Mouse (Mus musculus) cerebellum, adult 18-20 months (tissue): Measurements from ENCODE around the gene G6pc2.

Source experiments
- DNase-seq, 2 experiments: peaks; one replicate each; pipeline ENCODE4 v3.0.0; 2021

The G6pc2 gene

GRCm38 (mm10) chr2:69210773-69211172 lies at the start of gene G6pc2:
TSS of gene G6pc2 (plus strand) at chr2:69211073.
- no peak for DNase-seq

- no peak for DNase-seq
Measured at GRCm38 (mm10) chr2:69170395-69171077, 40.3 kb upstream of the G6pc2 start.

GRCm38 (mm10) chr2:69175296-69175695 lies 35.6 kb upstream of the G6pc2 start:
- DNase-seq, result no peak

DNA sequence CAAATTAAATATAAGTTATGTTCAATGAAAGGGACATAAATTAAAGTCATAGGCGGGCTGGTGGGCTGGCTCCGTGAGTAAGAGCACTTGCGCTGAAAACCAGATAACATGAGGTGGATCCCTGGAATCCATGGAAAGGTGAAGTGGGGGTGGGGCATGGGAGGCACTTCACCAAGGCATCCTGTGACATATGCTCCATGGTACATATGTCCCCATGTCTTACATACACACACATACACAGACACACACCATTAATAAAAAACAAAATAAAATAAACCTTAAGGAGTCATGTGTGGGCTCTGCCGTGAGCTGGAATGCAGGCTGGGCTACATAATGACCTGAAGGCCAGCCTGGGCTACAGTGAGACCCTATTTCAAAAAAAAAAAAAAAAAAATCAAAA lies 31.2 kb upstream of the G6pc2 start:
- no peak for DNase-seq

DNA sequence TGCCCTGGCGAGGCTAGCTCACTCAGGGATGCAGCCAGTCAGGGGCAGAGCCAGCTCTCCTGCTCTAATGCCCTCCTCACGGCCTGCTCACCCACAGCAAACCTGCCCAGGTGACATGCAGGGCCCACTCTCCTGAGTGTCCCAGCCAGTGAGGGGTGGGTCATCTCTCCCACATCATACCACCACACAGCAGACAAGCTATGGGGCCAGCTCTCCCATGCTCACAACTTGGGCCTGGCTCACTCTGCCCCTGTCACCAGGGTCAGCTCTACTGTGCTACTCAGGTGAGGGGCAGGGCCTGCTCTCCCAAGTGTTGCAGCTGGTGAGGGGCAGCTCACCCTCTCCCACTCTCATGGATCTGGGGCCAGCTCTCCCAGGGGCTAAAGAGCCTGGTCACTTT lies 22.9 kb upstream of the G6pc2 start:
- no peak for DNase-seq

DNA sequence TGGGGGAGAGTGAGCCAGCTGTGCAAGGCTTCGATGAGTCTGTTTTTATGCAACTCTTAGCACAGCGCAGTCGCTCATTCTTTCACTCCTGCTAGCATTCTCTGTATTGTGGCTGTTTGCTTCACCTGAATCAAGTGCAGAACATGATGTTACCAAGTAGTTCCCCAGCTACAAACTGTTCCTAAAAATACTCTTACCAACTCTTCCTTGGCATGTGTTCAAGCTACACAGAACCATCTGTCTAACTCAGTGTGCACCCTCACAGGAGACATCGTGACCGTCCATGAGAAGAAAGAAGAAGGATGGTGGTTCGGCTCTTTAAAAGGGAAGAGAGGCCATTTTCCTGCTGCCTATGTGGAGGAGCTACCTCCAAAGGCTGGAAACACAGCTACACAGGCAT lies 22.1 kb upstream of the G6pc2 start:
- DNase-seq, result no peak

- DNase-seq, result no peak
Measured at GRCm38 (mm10) chr2:69189222-69189621, 21.7 kb upstream of the G6pc2 start.

GRCm38 (mm10) chr2:69191059-69191458 lies 19.8 kb upstream of the G6pc2 start:
- DNase-seq, result no peak

DNA sequence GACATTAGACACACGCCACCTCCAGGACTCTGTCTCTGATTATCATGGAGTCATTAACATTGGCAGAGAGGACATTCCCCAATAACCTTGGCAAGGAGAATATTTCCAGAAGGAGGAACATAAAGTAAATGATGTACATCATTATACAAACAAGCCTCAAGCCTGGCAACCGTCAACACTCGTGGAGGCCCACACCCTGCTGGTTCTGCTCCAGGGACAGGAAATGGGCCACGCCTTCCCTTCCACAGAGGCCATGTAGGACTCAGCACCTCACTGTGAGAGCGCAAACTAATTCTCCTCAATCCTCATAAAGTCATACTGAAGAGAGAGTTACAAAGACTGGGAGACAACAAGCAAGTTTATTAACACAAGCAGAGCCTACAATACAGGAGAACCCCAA lies 17.3 kb upstream of the G6pc2 start:
- DNase-seq, result no peak

DNA sequence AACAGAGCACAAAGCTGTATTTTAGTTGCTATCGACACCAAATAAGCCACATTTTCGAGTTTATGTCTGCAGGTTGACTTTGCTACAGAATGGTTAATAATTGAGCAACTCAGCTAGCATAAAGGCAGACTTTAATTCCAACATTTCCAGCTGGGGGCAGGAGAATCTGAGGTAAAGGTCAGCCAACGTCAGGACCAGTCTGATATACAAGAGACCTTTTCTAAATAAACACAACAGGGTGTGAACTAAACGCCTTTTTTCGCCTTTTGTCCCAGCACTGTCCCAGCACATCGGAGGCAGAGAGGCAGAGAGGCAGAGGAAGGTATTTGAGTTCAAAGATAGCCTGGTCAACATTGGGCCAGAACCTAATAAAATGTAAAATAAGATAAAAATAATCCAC lies 5.7 kb upstream of the G6pc2 start:
- no peak for DNase-seq

DNA sequence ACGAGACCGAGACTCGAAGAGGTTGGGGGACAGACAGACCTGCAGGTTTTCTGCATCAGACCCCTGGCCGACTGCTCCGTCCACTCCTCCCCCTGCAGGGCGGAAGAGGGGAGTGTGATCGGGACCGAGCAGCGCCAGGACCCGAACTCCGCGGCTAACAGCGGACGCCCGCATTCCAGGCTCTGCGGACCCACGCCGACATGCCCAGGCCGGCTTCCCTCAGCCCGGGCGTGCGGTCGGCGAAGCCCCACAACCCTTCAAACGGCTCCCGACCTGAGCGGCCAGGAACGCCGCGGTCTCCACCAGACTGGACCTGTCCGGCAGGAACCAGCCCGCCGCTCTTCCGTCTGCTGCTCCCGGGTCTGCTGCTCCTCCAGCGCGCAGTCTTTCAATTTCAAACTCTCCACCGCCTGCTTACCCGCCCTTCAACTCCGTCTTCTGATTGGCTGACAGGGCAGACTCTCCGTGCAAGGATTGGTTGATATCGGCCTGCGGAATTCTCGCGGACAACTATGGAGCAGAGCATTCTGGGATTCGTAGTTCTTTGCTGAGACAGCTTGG lies 5.0 kb upstream of the G6pc2 start, which contains the start of gene Spc25:
TSS of gene Spc25 (minus strand) at position 404 of the 561 bp plus-strand sequence.
- peak; percentile 84 to 93 for DNase-seq

GRCm38 (mm10) chr2:69206523-69206922 lies 4.3 kb upstream of the G6pc2 start:
- DNase-seq, result no peak

GRCm38 (mm10) chr2:69209684-69210083 lies 1.2 kb upstream of the G6pc2 start:
- DNase-seq, result no peak

DNA sequence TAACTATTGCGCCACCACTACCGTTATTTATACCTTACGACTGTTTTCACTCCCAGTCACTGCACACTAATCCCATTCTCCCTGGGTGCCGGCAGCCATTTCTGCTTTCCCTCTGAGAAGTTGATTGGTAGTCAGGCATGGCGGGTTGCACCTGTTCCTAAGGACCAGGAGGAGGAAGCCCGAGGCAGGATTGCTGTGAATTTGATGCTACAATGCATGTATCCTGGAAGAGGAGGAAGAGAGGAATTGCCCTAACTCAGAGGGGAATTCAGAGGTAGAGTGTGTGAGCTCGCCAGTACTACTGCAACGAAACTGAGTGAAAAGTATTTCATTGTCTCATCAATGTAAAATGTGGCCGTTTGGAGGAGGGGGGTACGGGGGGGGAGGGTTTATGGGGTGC lies 1.8 kb downstream of the G6pc2 start:
- DNase-seq, result no peak

- DNase-seq, result no peak
Measured at GRCm38 (mm10) chr2:69215242-69215641, 4.4 kb downstream of the G6pc2 start.

DNA sequence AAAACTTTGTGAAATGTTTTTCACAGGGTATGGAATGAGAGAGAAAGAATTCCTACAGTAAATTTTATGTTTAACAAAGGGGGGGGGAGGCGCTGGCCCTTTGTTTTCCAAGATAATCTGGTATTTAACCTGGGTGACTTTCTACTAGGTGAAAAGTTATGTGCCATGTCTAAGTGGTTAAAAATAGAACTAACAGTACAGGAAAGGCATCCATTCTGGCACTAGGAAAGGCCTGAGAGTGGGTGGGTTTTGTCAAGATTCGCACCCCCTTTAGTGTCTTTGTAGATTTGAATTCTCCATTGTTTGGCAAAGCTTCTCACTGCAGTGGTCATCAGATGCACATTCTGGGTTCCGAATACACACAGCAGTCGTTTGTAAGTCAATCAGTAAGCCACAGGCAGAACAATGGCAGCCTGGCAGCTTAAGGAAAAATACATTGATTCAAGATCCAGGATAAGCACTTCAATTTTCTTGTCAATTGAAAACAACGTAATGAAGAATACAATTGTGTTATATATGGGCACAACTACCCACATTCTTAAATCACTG lies 11.1 kb downstream of the G6pc2 start:
- no peak for DNase-seq

DNA sequence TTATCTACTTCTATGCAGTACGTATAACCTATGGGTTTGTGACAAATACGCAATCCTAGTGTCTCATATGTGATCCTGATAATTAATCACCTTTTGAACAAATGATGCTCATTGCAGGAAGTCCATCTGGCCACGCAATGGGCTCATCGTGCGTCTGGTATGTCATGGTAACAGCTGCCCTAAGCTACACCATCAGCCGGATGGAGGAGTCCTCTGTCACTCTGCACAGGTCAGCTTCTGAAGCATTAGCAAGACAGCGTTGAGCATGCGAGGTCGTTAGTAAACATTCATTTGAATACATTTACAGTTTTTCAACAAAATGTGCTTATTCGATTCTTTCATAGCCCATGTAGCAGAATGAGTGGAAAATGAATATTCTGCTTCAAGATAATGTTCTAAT lies 11.9 kb downstream of the G6pc2 start:
- no peak for DNase-seq

GRCm38 (mm10) chr2:69224724-69225123 lies 13.9 kb downstream of the G6pc2 start:
- no peak for DNase-seq

DNA sequence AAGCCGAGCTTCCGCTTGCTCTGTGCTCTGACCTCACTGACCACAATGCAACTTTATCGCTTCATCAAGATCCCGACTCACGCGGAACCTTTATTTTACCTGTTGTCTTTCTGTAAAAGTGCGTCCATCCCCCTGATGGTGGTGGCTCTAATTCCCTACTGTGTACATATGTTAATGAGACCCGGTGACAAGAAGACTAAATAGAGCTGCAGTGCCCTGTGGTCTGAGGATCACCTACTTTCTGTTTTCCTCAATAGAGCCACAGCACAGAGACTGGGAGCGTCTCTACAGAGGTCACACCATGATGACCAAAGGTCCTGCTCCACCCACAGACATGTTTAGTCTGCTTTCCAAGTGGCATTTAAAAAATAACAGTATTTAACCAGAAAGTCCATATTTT lies 16.0 kb downstream of the G6pc2 start:
- DNase-seq, result no peak

- no peak for DNase-seq
Measured at GRCm38 (mm10) chr2:69228635-69229034, 17.8 kb downstream of the G6pc2 start.

DNA sequence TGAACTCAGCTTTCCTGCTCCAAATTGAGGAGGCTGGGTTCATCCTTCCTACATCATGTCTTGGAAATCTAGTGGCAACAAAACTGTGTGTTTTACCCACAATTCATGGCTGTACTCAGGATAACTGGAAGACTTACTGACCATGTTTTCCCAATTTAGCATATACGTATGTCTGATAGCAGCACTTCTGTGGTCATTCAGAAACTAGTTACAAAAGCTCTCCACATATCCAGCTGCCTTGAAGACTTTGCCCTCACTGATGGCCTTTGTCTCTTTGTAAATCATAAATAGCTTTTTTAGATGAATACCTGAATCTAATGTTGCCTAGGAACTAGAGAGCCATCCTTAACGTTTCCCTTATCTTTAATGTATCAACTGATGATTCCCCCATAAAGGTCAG lies 19.3 kb downstream of the G6pc2 start:
- no peak for DNase-seq

DNA sequence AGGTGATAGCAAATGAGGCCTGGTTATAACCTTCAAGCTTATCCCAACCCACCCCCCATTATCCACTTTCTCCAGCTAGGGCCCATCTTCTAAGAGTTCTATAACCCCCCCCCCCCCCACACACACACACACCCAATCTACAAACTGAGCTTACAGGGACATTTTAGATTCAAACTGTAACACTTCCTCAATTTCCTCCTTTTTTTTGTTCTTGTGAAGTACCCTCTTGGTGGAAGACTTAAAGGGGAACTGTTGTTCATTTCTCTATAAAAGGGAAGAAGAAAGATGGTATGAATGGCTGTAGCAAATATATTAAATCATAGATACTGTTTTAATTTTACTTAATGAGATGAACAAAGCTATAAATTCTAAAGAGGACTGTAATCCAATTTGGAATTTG lies 21.2 kb downstream of the G6pc2 start:
- no peak for DNase-seq

DNA sequence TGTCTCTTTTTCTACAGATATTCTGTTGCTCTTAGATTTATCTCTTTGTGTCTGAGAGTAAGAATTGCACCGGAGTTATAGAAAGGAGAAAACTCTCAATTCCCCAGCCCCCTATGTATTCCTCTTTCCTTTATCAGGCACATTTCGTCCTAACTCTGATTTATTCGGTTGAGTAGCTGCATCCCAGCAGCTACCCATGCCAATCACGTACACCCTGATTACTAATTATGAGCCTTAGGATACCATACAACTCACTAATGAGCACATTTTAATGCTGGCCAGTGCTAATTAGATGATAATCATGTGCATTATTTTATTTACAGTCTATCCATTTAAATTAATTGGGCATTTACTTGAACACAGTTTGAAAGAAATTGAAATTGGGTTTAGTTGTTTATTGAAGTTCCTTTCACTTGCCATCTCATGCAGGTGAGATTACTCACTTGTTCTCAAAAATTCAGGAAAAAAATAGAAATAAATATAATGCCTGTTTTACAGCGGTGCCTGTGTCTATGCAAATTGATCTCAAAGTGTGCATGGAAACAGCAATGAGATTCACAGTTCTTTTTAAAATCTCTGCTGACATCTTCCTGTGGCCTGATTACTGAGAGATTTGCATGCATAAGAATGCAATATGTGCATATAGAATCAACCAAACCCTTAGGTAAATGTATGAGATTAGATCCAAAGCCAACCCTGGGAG lies 24.3 kb downstream of the G6pc2 start:
- DNase-seq, result no peak

- no peak for DNase-seq
Measured at GRCm38 (mm10) chr2:69239315-69239714, 28.4 kb downstream of the G6pc2 start.
